Comparison of ENCODE assay signal across 11 mouse cellular contexts in genomic region chr7:110313392-110314055, GRCm38 (mm10).
DNase-seq lines count a peak whose midpoint lies in the region; ATAC-seq lines count a peak whose summit lies in the region.
"Had no signal": no experiment of that assay in that cellular context is flagged by ENCODE, and none has a peak within 500 bp of the region (broad histone marks: within the 10 kb centered on the region; RNA-seq: fewer than 3 reads in every experiment).

No protein-coding gene starts in this region.

- H3K4me3 ChIP-seq in macrophage (ENCODE audit: inconsistent target): no peak overlapping the region
- no peak overlapping the region for H3K4me3 ChIP-seq in hindbrain, embryonic 12.5 days
- H3K4me3 ChIP-seq: intestine, embryonic 15.5 days; limb, embryonic 15.5 days; myocyte had no signal

- peaks cover 50% of the 10 kb centered on the region for H3K36me3 ChIP-seq in macrophage (ENCODE audit: inconsistent target)
- H3K36me3 ChIP-seq in hindbrain, embryonic 12.5 days: peaks cover 87% of the 10 kb centered on the region

- H3K9me3 ChIP-seq in hindbrain, embryonic 12.5 days (replicated peaks): no peaks in the 10 kb centered on the region
- H3K9me3 ChIP-seq: intestine, embryonic 15.5 days; limb, embryonic 15.5 days had no signal

- peak; percentile 20 to 26 for DNase-seq in spleen, postnatal 10 days (ENCODE audit: low spot score in 2 of 2)
- no peak for DNase-seq in spleen, adult 12 weeks (ENCODE audit: low spot score)
- peak; percentile 38 for DNase-seq in c-Kit-positive CD71-negative TER-119-negative erythroid progenitor cells, embryonic 14.5 days (ENCODE audit: low read depth)
- DNase-seq in natural killer cell, adult 2 months (ENCODE audit: low spot score in 2 of 2): no peak
- no peak for DNase-seq in ovary, postnatal 36 days (ENCODE audit: low spot score)
- DNase-seq: right cerebral cortex, adult 18-20 months had no signal

- no peak overlapping the region for H3K9ac ChIP-seq in hindbrain, embryonic 12.5 days
- H3K9ac ChIP-seq: intestine, embryonic 15.5 days; limb, embryonic 15.5 days had no signal

- no peaks in the 10 kb centered on the region for H3K4me1 ChIP-seq in hindbrain, embryonic 12.5 days
- H3K4me1 ChIP-seq: intestine, embryonic 15.5 days had no signal

- WGBS in macrophage (ENCODE audit: missing documents): 13% methylated on average over 9 of the region's 9 CpGs
- 92% methylated on average over 9 of the region's 9 CpGs for WGBS in hindbrain, embryonic 12.5 days

- ATAC-seq in hindbrain, embryonic 12.5 days (ENCODE audit: low FRiP score): no peak
- ATAC-seq: intestine, embryonic 15.5 days had no signal

- H3K4me2 ChIP-seq in hindbrain, embryonic 12.5 days (replicated peaks): no peak overlapping the region
- H3K4me2 ChIP-seq: intestine, embryonic 15.5 days; limb, embryonic 15.5 days had no signal

- no peaks in the 10 kb centered on the region for H3K79me2 ChIP-seq in macrophage (ENCODE audit: inconsistent target)

- H3K27ac ChIP-seq in macrophage: peak overlapping the region; percentile 86
- no peak overlapping the region for H3K27ac ChIP-seq in hindbrain, embryonic 12.5 days
- H3K27ac ChIP-seq: intestine, embryonic 15.5 days; limb, embryonic 15.5 days had no signal

- H3K27me3 ChIP-seq in hindbrain, embryonic 12.5 days: no peaks in the 10 kb centered on the region
- H3K27me3 ChIP-seq: intestine, embryonic 15.5 days; limb, embryonic 15.5 days had no signal

Comparison
In these comparisons a context has a peak if more than half of its experiments do, and no peak if none do; other contexts are left out.
1. DNase-seq: peak in spleen, postnatal 10 days (2 of 2) and c-Kit-positive CD71-negative TER-119-negative erythroid progenitor cells, embryonic 14.5 days (single experiment); none in spleen, adult 12 weeks (single experiment), natural killer cell, adult 2 months (0 of 2) and ovary, postnatal 36 days (single experiment).